15 mouse cellular contexts compared by ENCODE assay signal in the genomic region with DNA sequence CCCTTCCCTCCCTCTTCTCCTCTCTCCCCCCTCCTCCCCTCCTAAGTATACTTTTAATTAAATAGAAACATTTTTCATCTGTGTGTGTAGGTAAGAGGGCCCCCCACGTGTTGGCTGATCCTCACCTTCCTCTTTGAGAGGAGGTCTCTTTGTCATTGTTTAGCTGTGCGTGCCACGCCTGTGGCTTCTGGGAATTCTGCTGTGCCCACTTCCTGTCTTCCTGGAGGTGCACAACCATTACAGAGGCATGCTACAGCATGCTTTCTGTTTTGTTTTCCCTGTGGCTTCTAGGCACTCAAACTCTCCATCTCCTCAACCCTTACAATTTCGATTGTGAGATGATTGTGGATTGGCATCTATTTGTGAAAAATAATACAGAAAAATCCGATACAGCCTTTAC. TPM values are rescaled to one million over a fixed set of nuclear protein-coding genes. Genes with fewer than 3 reads are reported as not detected.
DNase-seq lines count a peak whose midpoint lies in the region; ATAC-seq and TF ChIP-seq lines count a peak whose summit lies in the region.
"Had no signal": no experiment of that assay in that cellular context is flagged by ENCODE, and none has a peak within 500 bp of the region (broad histone marks: within the 10 kb centered on the region; RNA-seq: fewer than 3 reads in every experiment).

No protein-coding gene starts in this region.

- peak overlapping the region; percentile 3; the same call in 1 of the 2 replicates for H3K4me2 ChIP-seq in liver, embryonic 12.5 days
- no peak overlapping the region for H3K4me2 ChIP-seq in midbrain, embryonic 11.5 days
- H3K4me2 ChIP-seq: hindbrain, embryonic 14.5 days; stomach, embryonic 15.5 days had no signal

- no peak overlapping the region for H3K9ac ChIP-seq in liver, embryonic 12.5 days
- H3K9ac ChIP-seq in midbrain, embryonic 11.5 days (ENCODE audit: low read length), result no peak overlapping the region
- H3K9ac ChIP-seq: hindbrain, embryonic 14.5 days; stomach, embryonic 15.5 days had no signal

- TF ChIP-seq CTCF in E14TG2a.4 (conservative IDR thresholded peaks at IDR 0.05; ENCODE audit: low read length), result no peak

- no peak for DNase-seq in liver
- DNase-seq in lung, postnatal 36 days, result peak; percentile 77
- no peak for DNase-seq in gastrocnemius, postnatal 14 days
- DNase-seq in adipocyte (ENCODE audit: low spot score), result no peak
- no peak for DNase-seq in midbrain, embryonic 11.5 days (ENCODE audit: low spot score, missing footprints)
- DNase-seq: heart, adult 18-20 months; layer of hippocampus, adult 9-11 months; left cerebral cortex, postnatal 4 days; midbrain, embryonic 14.5 days; thymus, postnatal 36 days had no signal

- intact Hi-C loops in gastrocnemius, postnatal 14 days (cut with DNase I; ENCODE audit: low total_unique reads), result no loop called here

- 34% methylated on average over 5 of the region's 5 CpGs for WGBS in liver, embryonic 12.5 days (ENCODE audit: insufficient replicate concordance)
- 86% methylated on average over 5 of the region's 5 CpGs for WGBS in midbrain, embryonic 11.5 days

- ATAC-seq in liver, embryonic 12.5 days, result no peak
- ATAC-seq in activated CD4-positive, CD25-positive, alpha-beta regulatory T cell, adult 4 months, result peak; percentile 50
- no peak for ATAC-seq in midbrain, embryonic 11.5 days (ENCODE audit: low FRiP score)

- H3K27me3 ChIP-seq in liver, embryonic 12.5 days (replicated peaks), result no peaks in the 10 kb centered on the region
- no peaks in the 10 kb centered on the region for H3K27me3 ChIP-seq in E14TG2a.4 (ENCODE audit: insufficient read depth, low read length)
- H3K27me3 ChIP-seq in midbrain, embryonic 11.5 days (ENCODE audit: control insufficient read depth, insufficient read depth, low read length), result no peaks in the 10 kb centered on the region
- H3K27me3 ChIP-seq: stomach, embryonic 15.5 days had no signal

- H3K4me3 ChIP-seq in liver, embryonic 12.5 days, result no peak overlapping the region
- H3K4me3 ChIP-seq in E14TG2a.4 (replicated peaks; ENCODE audit: low read length), result peak overlapping the region; percentile 54; the same call in 1 of the 2 replicates
- no peak overlapping the region for H3K4me3 ChIP-seq in midbrain, embryonic 11.5 days (ENCODE audit: low read depth, low read length)
- H3K4me3 ChIP-seq: stomach, embryonic 15.5 days had no signal

- H3K36me3 ChIP-seq in liver, embryonic 12.5 days, result no peaks in the 10 kb centered on the region
- H3K36me3 ChIP-seq in E14TG2a.4 (ENCODE audit: insufficient read depth, low read length), result no peaks in the 10 kb centered on the region
- no peaks in the 10 kb centered on the region for H3K36me3 ChIP-seq in midbrain, embryonic 11.5 days (ENCODE audit: control insufficient read depth, insufficient read depth, low read length)
- H3K36me3 ChIP-seq: stomach, embryonic 15.5 days had no signal

- no peak overlapping the region for H3K27ac ChIP-seq in liver, embryonic 12.5 days
- no peak overlapping the region for H3K27ac ChIP-seq in midbrain, embryonic 11.5 days (ENCODE audit: low read depth, low read length)
- H3K27ac ChIP-seq: hindbrain, embryonic 14.5 days had no signal

- peaks cover 26% of the 10 kb centered on the region for H3K4me1 ChIP-seq in liver, embryonic 12.5 days
- peaks cover 97% of the 10 kb centered on the region for H3K4me1 ChIP-seq in E14TG2a.4 (replicated peaks; ENCODE audit: low read depth, low read length)
- no peaks in the 10 kb centered on the region for H3K4me1 ChIP-seq in midbrain, embryonic 11.5 days (ENCODE audit: control insufficient read depth, insufficient read depth, low read length)

- H3K9me3 ChIP-seq in liver, embryonic 12.5 days (replicated peaks), result no peaks in the 10 kb centered on the region
- no peaks in the 10 kb centered on the region for H3K9me3 ChIP-seq in E14TG2a.4 (ENCODE audit: low read length)
- no peaks in the 10 kb centered on the region for H3K9me3 ChIP-seq in midbrain, embryonic 11.5 days (ENCODE audit: control insufficient read depth, low read length)
- H3K9me3 ChIP-seq: stomach, embryonic 15.5 days had no signal

RNA-seq across cellular contexts. Expression of gene Pkp4, which starts 10.9 kb away (rescaled TPM):
- 7.4 and 7.6 TPM in 2 replicates for polyA plus RNA-seq in liver, embryonic 12.5 days (2016; fragmentation: Nextera tagmentation; extraction: Ambion mirVana)
- polyA plus RNA-seq in activated CD4-positive, CD25-positive, alpha-beta regulatory T cell, adult 4 months (2017; shearing (Covaris generic)), result 10 to 100 TPM in 1 of 2 experiments, 1 to 10 TPM in 1; 9.4 to 12.0 TPM
- 10 to 100 TPM; 20.0 to 34.2 TPM for total RNA-seq in gastrocnemius, postnatal 14 days (2021)
- polyA plus RNA-seq in midbrain, embryonic 11.5 days (2014; fragmentation: Nextera tagmentation; extraction: Ambion mirVana), result 19.0 and 20.2 TPM in 2 replicates

RNA-seq across cellular contexts. Expression of gene Ccdc148, which starts 11.1 kb away (rescaled TPM):
- 0.11 and 0.17 TPM in 2 replicates for polyA plus RNA-seq in liver, embryonic 12.5 days (2016; fragmentation: Nextera tagmentation; extraction: Ambion mirVana)
- polyA plus RNA-seq in activated CD4-positive, CD25-positive, alpha-beta regulatory T cell, adult 4 months (2017; shearing (Covaris generic)), result 1 to 10 TPM in 1 of 2 experiments, under 1 TPM in 1; 0.86 to 1.1 TPM
- under 1 TPM; 0.08 to 0.20 TPM for total RNA-seq in gastrocnemius, postnatal 14 days (2021)
- polyA plus RNA-seq in midbrain, embryonic 11.5 days (2014; fragmentation: Nextera tagmentation; extraction: Ambion mirVana), result 0.55 and 0.80 TPM in 2 replicates
